Mouse (Mus musculus) MEL (cell line): Measurements from ENCODE around the gene Gm43720. TPM values are rescaled to one million over a fixed set of nuclear protein-coding genes. Genes with fewer than 3 reads are reported as not detected.
A peak's percentile ranks its signal among the peaks of the same experiment; 100 is the strongest.

Experiments
- DNase-seq: peaks from one replicate; pipeline ENCODE4 v3.0.0; 2011; ENCODE audit warnings: low read depth, low spot score
- H3K27ac ChIP-seq: 2 replicates; pipeline ENCODE4 v1.5.1; 2012; ENCODE audit warnings: low read depth, mild to moderate bottlenecking, control low read depth, low read length, moderate library complexity; ENCODE audit not compliant: control insufficient read depth
- H3K27me3 ChIP-seq, 2 experiments: fragments of 150-350 bp in 1 of 2; sonication (generic) in 1 of 2; 2 replicates each; pipeline ENCODE4 v1.6.1; 2012; ENCODE audit warnings: low read length in 2 of 2, mild to moderate bottlenecking in 2 of 2, improper control_type of control experiment in 1 of 2, moderate library complexity in 1 of 2; ENCODE audit not compliant: insufficient read depth in 2 of 2, control insufficient read depth in 1 of 2
- H3K36me3 ChIP-seq, 2 experiments: 2 replicates each; pipeline ENCODE4 v1.6.1; 2012 to 2014; ENCODE audit warnings: low read length in 2 of 2, improper control_type of control experiment in 1 of 2, inconsistent platforms in 1 of 2, mild to moderate bottlenecking in 1 of 2; ENCODE audit not compliant: insufficient read depth in 2 of 2, control insufficient read depth in 1 of 2
- H3K4me1 ChIP-seq, 2 experiments: fragments of 150-350 bp in 1 of 2; sonication (generic) in 1 of 2; 2 replicates each; pipeline ENCODE4 v1.6.1; 2012; ENCODE audit warnings: low read length in 2 of 2, improper control_type of control experiment in 1 of 2, mild to moderate bottlenecking in 1 of 2; ENCODE audit not compliant: insufficient read depth in 2 of 2, control insufficient read depth in 1 of 2
- H3K4me3 ChIP-seq, 2 experiments: fragments of 150-350 bp in 1 of 2; sonication (generic) in 1 of 2; 2 replicates each; pipeline ENCODE4 v1.5.1; 2012; ENCODE audit warnings: low read depth in 2 of 2, low read length in 2 of 2, mild to moderate bottlenecking in 2 of 2, moderate library complexity in 2 of 2, control low read depth in 1 of 2, improper control_type of control experiment in 1 of 2; ENCODE audit not compliant: control insufficient read depth in 1 of 2, insufficient read depth in 1 of 2
- H3K79me2 ChIP-seq: 2 replicates; pipeline ENCODE4 v1.6.1; 2012; ENCODE audit warnings: mild to moderate bottlenecking, low read length, moderate library complexity; ENCODE audit not compliant: control insufficient read depth, poor library complexity, insufficient read depth
- H3K9ac ChIP-seq: 2 replicates; pipeline ENCODE4 v1.6.1; 2012; ENCODE audit warnings: low read depth, mild to moderate bottlenecking, control low read depth, low read length, moderate library complexity; ENCODE audit not compliant: control insufficient read depth, poor library complexity, severe bottlenecking
- H3K9me3 ChIP-seq: fragments of 150-350 bp; sonication (generic); replicated peaks from 2 replicates; pipeline ENCODE4 v1.6.1; 2012; ENCODE audit warnings: mild to moderate bottlenecking, low read length, improper control_type of control experiment, moderate library complexity; ENCODE audit not compliant: insufficient read depth
- BHLHE40 ChIP-seq: IDR thresholded peaks from 2 replicates; pipeline ENCODE4 v1.6.1; 2012; ENCODE audit warnings: low read depth, mild to moderate bottlenecking, inconsistent platforms, low read length, improper control_type of control experiment, borderline replicate concordance
- CHD2 ChIP-seq: IDR thresholded peaks from 2 replicates; pipeline ENCODE4 v1.6.1; 2011; ENCODE audit warnings: low read length, improper control_type of control experiment
- CTCF ChIP-seq, 3 experiments: IDR thresholded peaks in 2 of 3; conservative IDR thresholded peaks in 1 of 3; 2 replicates each; pipeline ENCODE4 v1.5.1; 2011 to 2012; ENCODE audit warnings: low read length in 3 of 3, low read depth in 2 of 3, mild to moderate bottlenecking in 2 of 3, improper control_type of control experiment in 1 of 3, inconsistent platforms in 1 of 3, mixed read lengths in 1 of 3, moderate library complexity in 1 of 3; ENCODE audit not compliant: control insufficient read depth in 1 of 3, insufficient read depth in 1 of 3, poor library complexity in 1 of 3, severe bottlenecking in 1 of 3
- E2F4 ChIP-seq: IDR thresholded peaks from 2 replicates; pipeline ENCODE4 v1.6.1; 2011; ENCODE audit warnings: low read depth, low read length, improper control_type of control experiment, borderline replicate concordance
- ELF1 ChIP-seq: IDR thresholded peaks from 2 replicates; pipeline ENCODE4 v1.6.1; 2014; ENCODE audit warnings: low read depth, mild to moderate bottlenecking, inconsistent platforms, low read length, improper control_type of control experiment, moderate library complexity
- GABPA ChIP-seq: IDR thresholded peaks from 2 replicates; pipeline ENCODE4 v1.6.1; 2012; ENCODE audit warnings: low read depth, mild to moderate bottlenecking, inconsistent platforms, low read length, improper control_type of control experiment, moderate library complexity
- GATA1 ChIP-seq: IDR thresholded peaks from 2 replicates; pipeline ENCODE4 v1.6.1; 2011; ENCODE audit warnings: low read depth, low read length, improper control_type of control experiment
- JUND ChIP-seq: IDR thresholded peaks from 2 replicates; pipeline ENCODE4 v1.6.1; 2011; ENCODE audit warnings: low read depth, mild to moderate bottlenecking, improper control_type of control experiment, low read length
- KAT2A ChIP-seq: conservative IDR thresholded peaks from 2 replicates; pipeline ENCODE4 v1.6.1; 2012; ENCODE audit warnings: low read depth, low read length, improper control_type of control experiment, inconsistent platforms
- MAFK ChIP-seq: IDR thresholded peaks from 2 replicates; pipeline ENCODE4 v1.6.1; 2011; ENCODE audit warnings: low read depth, mild to moderate bottlenecking, low read length, improper control_type of control experiment, borderline replicate concordance
- MAZ ChIP-seq: IDR thresholded peaks from 2 replicates; pipeline ENCODE4 v1.6.1; 2012; ENCODE audit warnings: low read depth, mild to moderate bottlenecking, inconsistent platforms, low read length, improper control_type of control experiment
- MYB ChIP-seq: IDR thresholded peaks from 2 replicates; pipeline ENCODE4 v1.6.1; 2011; ENCODE audit warnings: mild to moderate bottlenecking, low read depth, low read length, improper control_type of control experiment
- MYC ChIP-seq: IDR thresholded peaks from 2 replicates; pipeline ENCODE4 v1.6.1; 2011; ENCODE audit warnings: low read depth, mild to moderate bottlenecking, low read length, improper control_type of control experiment, moderate library complexity
- NELFE ChIP-seq: IDR thresholded peaks from 2 replicates; pipeline ENCODE4 v1.6.1; 2011; ENCODE audit warnings: low read depth, low read length, improper control_type of control experiment
- POLR2A ChIP-seq, 2 experiments: IDR thresholded peaks; 2 replicates each; pipeline ENCODE4 v1.6.1; 2011 to 2012; ENCODE audit warnings: low read length in 2 of 2, mild to moderate bottlenecking in 2 of 2, control low read depth in 1 of 2, improper control_type of control experiment in 1 of 2, low read depth in 1 of 2, moderate library complexity in 1 of 2; ENCODE audit not compliant: control insufficient read depth in 1 of 2, insufficient read depth in 1 of 2, poor library complexity in 1 of 2
- POLR2AphosphoS2 ChIP-seq: IDR thresholded peaks from 2 replicates; pipeline ENCODE4 v1.6.1; 2011; ENCODE audit warnings: low read length, improper control_type of control experiment
- POLR2AphosphoS5 ChIP-seq: IDR thresholded peaks from 2 replicates; pipeline ENCODE4 v1.6.1; 2012; ENCODE audit warnings: low read depth, borderline replicate concordance, mild to moderate bottlenecking, inconsistent platforms, low read length, moderate library complexity, mixed read lengths
- RAD21 ChIP-seq: IDR thresholded peaks from 2 replicates; pipeline ENCODE4 v1.6.1; 2011; ENCODE audit warnings: mild to moderate bottlenecking, low read depth, low read length, improper control_type of control experiment
- RCOR1 ChIP-seq: IDR thresholded peaks from 2 replicates; pipeline ENCODE4 v1.6.1; 2012; ENCODE audit warnings: low read depth, mild to moderate bottlenecking, inconsistent platforms, low read length, improper control_type of control experiment
- SIN3A ChIP-seq: IDR thresholded peaks from 2 replicates; pipeline ENCODE4 v1.6.1; 2012; ENCODE audit warnings: low read length, improper control_type of control experiment, inconsistent platforms
- TAL1 ChIP-seq: IDR thresholded peaks from 2 replicates; pipeline ENCODE4 v1.6.1; 2012; ENCODE audit warnings: mild to moderate bottlenecking, inconsistent platforms, low read length, moderate library complexity, mixed read lengths
- TBP ChIP-seq: IDR thresholded peaks from 2 replicates; pipeline ENCODE4 v1.8.0; 2011; ENCODE audit warnings: low read depth, low read length, improper control_type of control experiment
- TCF12 ChIP-seq: IDR thresholded peaks from 2 replicates; pipeline ENCODE4 v1.6.1; 2014; ENCODE audit warnings: low read depth, mild to moderate bottlenecking, inconsistent platforms, low read length, improper control_type of control experiment, moderate library complexity
- UBTF ChIP-seq: IDR thresholded peaks from 2 replicates; pipeline ENCODE4 v1.6.1; 2012; ENCODE audit warnings: low read depth, mild to moderate bottlenecking, inconsistent platforms, low read length, improper control_type of control experiment, moderate library complexity, borderline replicate concordance; ENCODE audit not compliant: insufficient read depth
- USF2 ChIP-seq, 2 experiments: IDR thresholded peaks; 2 replicates each; pipeline ENCODE4 v1.6.1; 2011 to 2012; ENCODE audit warnings: improper control_type of control experiment in 2 of 2, low read length in 2 of 2, borderline replicate concordance in 1 of 2, inconsistent platforms in 1 of 2, low read depth in 1 of 2, mild to moderate bottlenecking in 1 of 2; ENCODE audit not compliant: insufficient read depth in 1 of 2
- ZC3H11A ChIP-seq: IDR thresholded peaks from 2 replicates; pipeline ENCODE4 v1.6.1; 2012; ENCODE audit warnings: low read depth, mild to moderate bottlenecking, inconsistent platforms, low read length, improper control_type of control experiment
- ZKSCAN1 ChIP-seq: IDR thresholded peaks from 2 replicates; pipeline ENCODE4 v1.6.1; 2012; ENCODE audit warnings: low read depth, mild to moderate bottlenecking, inconsistent platforms, low read length, improper control_type of control experiment, moderate library complexity
- ZNF384 ChIP-seq: IDR thresholded peaks from 2 replicates; pipeline ENCODE4 v1.6.1; 2012; ENCODE audit warnings: low read depth, mild to moderate bottlenecking, inconsistent platforms, low read length, improper control_type of control experiment
- polyA plus RNA-seq, 2 experiments: library from polyadenylated mRNA; stranded (reverse) in 1 of 2; unstranded in 1 of 2; fragments of >175 nt in 1 of 2; fragments of >200 nt in 1 of 2; gene quantifications; 2 replicates each; pipeline versions ENCODE4 v1.2.1 to v1.2.4; 2012; ENCODE audit warnings: low replicate concordance in 2 of 2, low read depth in 1 of 2; ENCODE audit not compliant: insufficient read length in 2 of 2, insufficient read depth in 1 of 2, missing spikeins in 1 of 2
- total RNA-seq: library from RNA; depleted of rRNA; stranded (reverse); fragments of 300-350 nt; gene quantifications from 2 replicates; pipeline ENCODE4 v1.2.3, GENCODE M21; 2012

Gene Gm43720
- total and polyA plus RNA-seq, 3 experiments, result not detected

DNA sequence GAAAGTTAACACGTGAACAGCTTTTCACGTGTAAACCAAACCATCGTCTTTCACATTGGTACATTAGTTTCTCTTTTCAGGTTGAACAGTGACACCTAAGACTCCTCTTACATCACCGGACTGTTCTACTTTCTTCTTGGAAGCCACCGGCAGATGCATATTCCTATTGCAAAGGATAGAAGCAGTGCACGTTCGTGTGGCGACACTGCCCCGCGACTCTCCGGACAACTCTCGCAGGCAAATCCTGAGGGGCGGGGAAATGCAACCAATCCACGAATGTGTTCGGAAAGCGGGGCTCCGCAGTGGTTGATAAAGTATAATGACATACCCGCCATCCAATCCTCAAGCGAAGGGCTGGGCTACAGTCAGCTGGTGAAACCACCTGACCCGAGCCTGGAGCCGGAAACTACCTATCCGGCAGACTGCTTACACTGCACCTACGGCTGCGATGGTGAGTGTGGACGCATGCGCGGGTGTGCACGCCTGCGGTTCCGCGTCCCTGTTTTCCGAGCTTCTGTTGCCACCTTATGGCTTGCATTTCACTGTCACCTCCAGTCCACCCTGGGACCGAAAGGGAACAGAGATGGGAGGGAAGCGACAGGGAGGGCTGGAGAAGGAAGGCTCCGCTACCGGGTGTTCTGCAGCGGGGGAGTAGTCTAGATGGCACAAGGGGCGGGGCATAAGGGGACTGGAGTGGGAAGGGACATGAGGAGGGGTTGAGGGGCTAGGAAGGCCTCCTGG lies 24.2 kb downstream of the Gm43720 start, which contains the start of gene Lamtor4 (continued):
- no peak for TF ChIP-seq POLR2AphosphoS5
- peak; percentile 25; the same call in 1 of the 2 replicates for TF ChIP-seq GATA1
- TF ChIP-seq TAL1, result no peak
- TF ChIP-seq JUND, result no peak
- TF ChIP-seq BHLHE40, result peak; percentile 35; the same call in 1 of the 2 replicates
- TF ChIP-seq POLR2A (IDR thresholded peaks at IDR 0.05; ENCODE audit: control insufficient read depth in 1 of 2, insufficient read depth in 1 of 2, low read depth in 1 of 2, low read length in 2 of 2, poor library complexity in 1 of 2), result peak; percentile 68 to 94
- TF ChIP-seq ELF1, result peak; percentile 88
- no peak for TF ChIP-seq CTCF (IDR thresholded peaks at IDR 0.05 in 2 of 3, conservative IDR thresholded peaks at IDR 0.05 in 1 of 3; ENCODE audit: control insufficient read depth in 1 of 3, insufficient read depth in 1 of 3, low read depth in 2 of 3, low read length in 3 of 3, poor library complexity in 1 of 3, severe bottlenecking in 1 of 3)
- TF ChIP-seq TCF12, result peak; percentile 55
- TF ChIP-seq MAFK, result no peak; the same call in 1 of the 2 replicates
- peak; percentile 90 for TF ChIP-seq NELFE
- TF ChIP-seq ZC3H11A, result no peak
- TF ChIP-seq ZNF384, result no peak
- TF ChIP-seq MAZ, result peak; percentile 16; the same call in 1 of the 2 replicates
- peak; percentile 87 for TF ChIP-seq SIN3A
- no peak for TF ChIP-seq GABPA
- no peak for TF ChIP-seq E2F4
- TF ChIP-seq MYC, result peak; percentile 97
- no peak; the same call in 1 of the 2 replicates for TF ChIP-seq RCOR1
- TF ChIP-seq CHD2, result peak; percentile 88
- no peak for TF ChIP-seq MYB
- no peak for TF ChIP-seq ZKSCAN1
- TF ChIP-seq RAD21, result peak; percentile 7; the same call in 1 of the 2 replicates
- TF ChIP-seq UBTF, result 0 out of 2 replicates have a peak, but pooled peaks have one; percentile 17

GRCm38 (mm10) chr5:138253061-138253460 lies 26.7 kb downstream of the Gm43720 start:
- Histone ChIP-seq H3K9me3 (no peaks in the 10 kb centered on the region), H3K9ac (no peak overlapping the region), H3K79me2 (no peaks in the 10 kb centered on the region; the same call in 1 of the 2 replicates), H3K36me3 (peaks cover 0 to 24% of the 10 kb centered on the region in 2 experiments; a peak in 2 of 4 replicates), H3K27me3 (no peaks in the 10 kb centered on the region; a peak in 1 of 4 replicates), H3K4me3 (no peak overlapping the region), H3K27ac (no peak overlapping the region), H3K4me1 (peaks cover 8 to 24% of the 10 kb centered on the region in 2 experiments)
- peak; percentile 18 for DNase-seq
- no peak for TF ChIP-seq SIN3A
- no peak for TF ChIP-seq TAL1
- no peak for TF ChIP-seq USF2 (IDR thresholded peaks at IDR 0.05; ENCODE audit: borderline replicate concordance in 1 of 2, insufficient read depth in 1 of 2, low read depth in 1 of 2, low read length in 2 of 2)
- TF ChIP-seq BHLHE40, result no peak
- no peak for TF ChIP-seq TBP
- no peak for TF ChIP-seq KAT2A
- TF ChIP-seq CTCF (IDR thresholded peaks at IDR 0.05 in 2 of 3, conservative IDR thresholded peaks at IDR 0.05 in 1 of 3; ENCODE audit: control insufficient read depth in 1 of 3, insufficient read depth in 1 of 3, low read depth in 2 of 3, low read length in 3 of 3, poor library complexity in 1 of 3, severe bottlenecking in 1 of 3), result peak in 2 of 3 experiments; percentile 10 to 25; a peak in 2 of 6 replicates
- no peak for TF ChIP-seq UBTF
- no peak for TF ChIP-seq POLR2AphosphoS2
- TF ChIP-seq RAD21, result peak; percentile 10; the same call in 1 of the 2 replicates
